Mouse (Mus musculus): ENCODE measurements at regions not wholly inside any gene's neighbourhood (a gene's known extent, or its start where the extent isn't known, plus 50 kb on each side); places are given as distances from the start of the nearest gene placed in this dataset.

DNA sequence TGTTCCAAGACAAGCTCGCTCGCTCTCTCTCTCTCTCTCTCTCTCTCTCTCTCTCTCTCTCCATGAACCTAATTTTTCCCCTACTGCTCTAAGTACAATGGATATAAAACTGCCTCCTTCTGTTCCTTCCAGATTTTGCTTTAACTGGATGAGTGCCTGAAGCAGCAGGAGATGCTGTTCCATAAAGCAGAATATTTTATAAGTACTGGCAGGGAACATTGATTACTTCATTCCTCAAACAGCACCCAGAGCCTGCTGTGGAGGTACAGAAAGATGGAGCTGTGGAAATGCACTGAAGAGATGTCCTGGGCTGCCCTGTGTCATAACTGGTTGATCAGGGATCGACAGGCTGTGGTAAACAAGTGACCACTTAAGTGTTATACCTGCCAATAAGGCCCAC lies 89.8 kb upstream of the Ube2e2 start:
- TF ChIP-seq POLR2A (IDR thresholded peaks at IDR 0.05; ENCODE audit: borderline replicate concordance, low read depth, low read length), result no peak
- no peak for TF ChIP-seq CTCF (IDR thresholded peaks at IDR 0.05; ENCODE audit: low read depth, low read length)
